Mouse (Mus musculus) CH12.LX (cell line): ENCODE measurements around the gene Phlpp2. TPM values are rescaled to one million over a fixed set of nuclear protein-coding genes. Genes with fewer than 3 reads are reported as not detected.

Experiments used
- DNase-seq: peaks from one replicate; pipeline ENCODE4 v3.0.0-alpha.2; 2013; ENCODE audit errors: extremely low read depth
- H3K27ac ChIP-seq: 2 replicates; pipeline ENCODE4 v1.5.1; 2012; ENCODE audit warnings: low read depth, mild to moderate bottlenecking, control low read depth, moderate library complexity; ENCODE audit not compliant: insufficient read depth
- H3K27me3 ChIP-seq: replicated peaks from 2 replicates; pipeline ENCODE3; 2012; ENCODE audit warnings: inconsistent platforms
- H3K36me3 ChIP-seq, 2 experiments: replicated peaks in 1 of 2; 2 replicates each; pipeline versions ENCODE3 to v1.6.1; 2012; ENCODE audit warnings: inconsistent platforms in 1 of 2, low read length in 1 of 2, mild to moderate bottlenecking in 1 of 2, mixed read lengths in 1 of 2, moderate library complexity in 1 of 2; ENCODE audit not compliant: control insufficient read depth in 1 of 2, insufficient read depth in 1 of 2
- H3K4me1 ChIP-seq, 2 experiments: 2 replicates each; pipeline ENCODE4 v1.6.1; 2012; ENCODE audit warnings: inconsistent platforms in 1 of 2, moderate library complexity in 1 of 2; ENCODE audit not compliant: insufficient read depth in 2 of 2, control insufficient read depth in 1 of 2
- H3K4me2 ChIP-seq: 2 replicates; pipeline ENCODE4 v1.6.1; 2012; ENCODE audit warnings: low read depth, mild to moderate bottlenecking, control low read depth; ENCODE audit not compliant: poor library complexity, insufficient read depth, severe bottlenecking
- H3K4me3 ChIP-seq, 3 experiments: fragments of 150-350 bp in 1 of 3; sonication (generic) in 1 of 3; replicated peaks in 1 of 3; 2 replicates each; pipeline versions ENCODE3 to v1.5.1; 2011 to 2012; ENCODE audit warnings: low read depth in 2 of 3, low read length in 2 of 3, mild to moderate bottlenecking in 2 of 3, moderate library complexity in 2 of 3, control low read depth in 1 of 3, improper control_type of control experiment in 1 of 3, inconsistent platforms in 1 of 3, mixed read lengths in 1 of 3; ENCODE audit not compliant: poor library complexity in 1 of 3
- H3K79me2 ChIP-seq: replicated peaks from 2 replicates; pipeline ENCODE4 v1.6.1; 2012; ENCODE audit warnings: mild to moderate bottlenecking, moderate library complexity; ENCODE audit not compliant: control insufficient read depth, poor library complexity, insufficient read depth, severe bottlenecking; ENCODE audit errors: extremely low read depth
- H3K9ac ChIP-seq: 2 replicates; pipeline ENCODE4 v1.6.1; 2012; ENCODE audit warnings: low read depth, mild to moderate bottlenecking, control low read depth, moderate library complexity; ENCODE audit not compliant: insufficient read depth
- H3K9me3 ChIP-seq: replicated peaks from 2 replicates; pipeline ENCODE3; 2012; ENCODE audit warnings: low read length, inconsistent platforms, mixed read lengths
- BHLHE40 ChIP-seq: IDR thresholded peaks from 2 replicates; pipeline ENCODE4 v1.6.1; 2011; ENCODE audit warnings: mild to moderate bottlenecking, low read depth, low read length, improper control_type of control experiment
- CHD2 ChIP-seq: IDR thresholded peaks from 2 replicates; pipeline ENCODE4 v1.6.1; 2011; ENCODE audit warnings: low read length, improper control_type of control experiment
- ELF1 ChIP-seq: IDR thresholded peaks from 2 replicates; pipeline ENCODE4 v1.6.1; 2014; ENCODE audit warnings: low read depth, mild to moderate bottlenecking, inconsistent platforms, low read length, improper control_type of control experiment
- EP300 ChIP-seq: IDR thresholded peaks from 2 replicates; pipeline ENCODE4 v1.6.1; 2011; ENCODE audit warnings: low read length, improper control_type of control experiment
- GABPA ChIP-seq: IDR thresholded peaks from 2 replicates; pipeline ENCODE4 v1.6.1; 2012; ENCODE audit warnings: low read depth, low read length, improper control_type of control experiment, inconsistent platforms; ENCODE audit not compliant: insufficient replicate concordance
- IRF4 ChIP-seq: IDR thresholded peaks from 2 replicates; pipeline ENCODE4 v1.6.1; 2014; ENCODE audit warnings: low read depth, mild to moderate bottlenecking, inconsistent platforms, low read length, improper control_type of control experiment
- MAX ChIP-seq: IDR thresholded peaks from 2 replicates; pipeline ENCODE4 v1.6.1; 2011; ENCODE audit warnings: low read length, improper control_type of control experiment
- MEF2A ChIP-seq: IDR thresholded peaks from 2 replicates; pipeline ENCODE4 v1.6.1; 2014; ENCODE audit warnings: low read depth, mild to moderate bottlenecking, inconsistent platforms, low read length, improper control_type of control experiment, borderline replicate concordance
- MXI1 ChIP-seq: IDR thresholded peaks from 2 replicates; pipeline ENCODE4 v1.6.1; 2011; ENCODE audit warnings: mild to moderate bottlenecking, low read depth, low read length, improper control_type of control experiment
- MYC ChIP-seq: IDR thresholded peaks from 2 replicates; pipeline ENCODE4 v1.6.1; 2011; ENCODE audit warnings: low read depth, mild to moderate bottlenecking, improper control_type of control experiment, low read length
- NRF1 ChIP-seq: IDR thresholded peaks from 2 replicates; pipeline ENCODE4 v1.6.1; 2014; ENCODE audit warnings: low read depth, mild to moderate bottlenecking, inconsistent platforms, low read length, improper control_type of control experiment, moderate library complexity
- POLR2A ChIP-seq: IDR thresholded peaks from 2 replicates; pipeline ENCODE4 v1.6.1; 2011; ENCODE audit warnings: low read depth, mild to moderate bottlenecking, improper control_type of control experiment, low read length
- POLR2AphosphoS2 ChIP-seq: IDR thresholded peaks from 2 replicates; pipeline ENCODE4 v1.6.1; 2011; ENCODE audit warnings: low read depth, low read length, improper control_type of control experiment
- RAD21 ChIP-seq: IDR thresholded peaks from 2 replicates; pipeline ENCODE4 v1.6.1; 2011; ENCODE audit warnings: low read depth, mild to moderate bottlenecking, low read length, improper control_type of control experiment, moderate library complexity
- RCOR1 ChIP-seq: conservative IDR thresholded peaks from 2 replicates; pipeline ENCODE4 v1.6.1; 2012; ENCODE audit warnings: low read depth, mild to moderate bottlenecking, inconsistent platforms, low read length, improper control_type of control experiment
- TBP ChIP-seq: conservative IDR thresholded peaks from 2 replicates; pipeline ENCODE4 v1.6.1; 2011; ENCODE audit warnings: low read depth, low read length, improper control_type of control experiment
- USF2 ChIP-seq: conservative IDR thresholded peaks from 2 replicates; pipeline ENCODE4 v1.6.1; 2011; ENCODE audit warnings: low read depth, low read length, improper control_type of control experiment
- ZMIZ1 ChIP-seq: IDR thresholded peaks from 2 replicates; pipeline ENCODE4 v1.6.1; 2012; ENCODE audit warnings: low read depth, mild to moderate bottlenecking, inconsistent platforms, low read length, improper control_type of control experiment
- ZNF384 ChIP-seq: IDR thresholded peaks from 2 replicates; pipeline ENCODE4 v1.6.1; 2012; ENCODE audit warnings: low read depth, low read length, improper control_type of control experiment, inconsistent platforms
- dilution Hi-C: fragments of 300-500 bp; cut with MboI; formaldehyde crosslinking; loops from 2 replicates; pipeline ENCODE4 v1.14.3; 2020; ENCODE audit warnings: low sequenced_read_pairs; ENCODE audit not compliant: extremely low pct_unique_long_range_greater_than_20kb, extremely low pct_ligation_motif_present
- in situ Hi-C: fragments of 300-500 bp; cut with MboI; formaldehyde crosslinking; loops from 3 replicates; pipeline ENCODE4 v1.14.3; 2019; ENCODE audit warnings: low sequenced_read_pairs, low pct_ligation_motif_present, low pct_unique_long_range_greater_than_20kb, mixed read lengths
- polyA plus RNA-seq: library from polyadenylated mRNA; unstranded; fragments of >175 nt; gene quantifications from 2 replicates; pipeline ENCODE4 v1.2.1, GENCODE M21; 2012; ENCODE audit warnings: low read depth; ENCODE audit not compliant: insufficient read length
- total RNA-seq, 2 experiments: library from RNA; depleted of rRNA; stranded (reverse); fragments of 300-350 nt in 1 of 2; fragments of >200 nt in 1 of 2; gene quantifications; 2 replicates each; pipeline ENCODE4 v1.2.3; 2012 to 2014

Phlpp2 gene
- total and polyA plus RNA-seq, 3 experiments = 3.1 to 9.2 (median 3.5) TPM

DNA sequence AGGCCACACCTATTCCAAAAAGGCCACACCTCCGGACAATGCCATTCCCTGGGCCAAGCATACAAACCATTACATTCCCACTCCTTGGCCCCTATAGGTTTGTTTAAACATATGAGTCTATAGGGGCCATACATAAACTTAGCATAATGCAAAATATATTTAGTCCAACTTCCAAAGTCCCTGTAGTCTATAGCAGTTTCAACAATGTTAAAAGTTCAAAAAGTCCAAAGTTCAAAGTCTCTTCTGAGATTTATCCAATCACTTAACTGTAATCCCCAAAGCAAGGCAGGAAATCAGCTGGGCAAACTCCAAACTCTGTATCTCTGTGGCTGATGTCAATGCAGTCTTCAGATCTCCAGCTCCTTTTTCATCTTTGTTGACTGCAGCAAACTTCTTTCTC, 20.9 kb downstream of the Phlpp2 start:
- H3K27me3 ChIP-seq = no peaks in the 10 kb centered on the region
- H3K4me3 ChIP-seq = no peak overlapping the region
- no peak overlapping the region for H3K4me2 ChIP-seq
- H3K9ac ChIP-seq = no peak overlapping the region
- 0 out of 4 replicates have a peak, but pooled peaks cover 0 to 3% of the 10 kb centered on the region in 2 experiments for H3K4me1 ChIP-seq
- peaks cover 4% of the 10 kb centered on the region for H3K9me3 ChIP-seq
- H3K27ac ChIP-seq = no peak overlapping the region
- peaks cover 0 to 50% of the 10 kb centered on the region in 2 experiments for H3K36me3 ChIP-seq
- no peak for DNase-seq
- no peaks in the 10 kb centered on the region for H3K79me2 ChIP-seq
- dilution Hi-C loops (no loop called here), in situ Hi-C loops (no loop called here)
- TF ChIP-seq POLR2AphosphoS2 (no peak), RAD21 (no peak), ZMIZ1 (no peak), POLR2A (no peak), MEF2A (no peak), ELF1 (no peak), EP300 (no peak), MXI1 (no peak), IRF4 (no peak), USF2 (no peak), TBP (no peak)

DNA sequence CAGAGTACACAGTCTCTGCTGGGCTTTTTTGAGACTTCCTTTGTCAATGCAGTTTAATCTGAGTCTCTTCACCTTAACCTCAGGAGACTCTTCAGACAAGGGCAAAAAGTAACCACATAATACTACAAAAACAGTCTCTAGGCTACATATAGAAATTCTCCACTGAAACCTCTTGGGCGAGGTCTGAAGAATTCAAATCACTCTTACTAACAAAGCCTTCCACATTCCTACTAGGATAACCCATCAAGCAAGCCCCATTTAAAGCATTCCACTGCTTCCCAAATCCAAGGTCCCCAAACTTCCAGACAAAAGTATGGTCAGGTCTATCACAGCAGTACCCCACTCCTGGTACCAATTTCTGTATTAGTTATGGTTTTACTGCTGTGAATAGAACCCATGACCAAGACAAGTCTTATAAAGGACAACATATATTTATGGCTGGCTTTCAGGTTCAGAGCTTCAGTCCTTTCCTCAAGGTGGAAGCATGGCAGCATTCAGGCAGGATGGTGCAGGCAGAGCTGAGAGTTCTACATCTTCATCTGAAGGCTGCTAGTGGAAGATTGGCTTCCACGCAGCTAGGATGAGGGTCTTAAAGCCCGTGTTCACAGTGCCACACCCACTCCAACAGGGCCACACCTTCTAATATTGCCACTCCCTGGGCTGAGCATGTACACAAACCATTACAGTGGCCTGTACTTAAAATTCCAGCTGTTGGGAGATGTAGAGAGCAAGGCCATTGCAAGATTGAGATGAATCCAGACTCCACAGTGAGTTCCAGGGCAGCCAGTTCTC, 22.6 kb downstream of the Phlpp2 start:
- Histone ChIP-seq H3K4me2 (no peak overlapping the region), H3K4me1 (0 out of 4 replicates have a peak, but pooled peaks cover 2 to 3% of the 10 kb centered on the region in 2 experiments), H3K4me3 (no peak overlapping the region), H3K9ac (no peak overlapping the region), H3K27ac (no peak overlapping the region), H3K79me2 (no peaks in the 10 kb centered on the region), H3K27me3 (no peaks in the 10 kb centered on the region), H3K9me3 (peaks cover 4% of the 10 kb centered on the region), H3K36me3 (peaks cover 4 to 50% of the 10 kb centered on the region in 2 experiments)
- in situ Hi-C loops = no loop called here
- no peak for TF ChIP-seq BHLHE40
- TF ChIP-seq ZNF384 = no peak
- TF ChIP-seq TBP = no peak
- TF ChIP-seq NRF1 = no peak
- TF ChIP-seq CHD2 = no peak
- TF ChIP-seq MAX = no peak
- TF ChIP-seq MYC = no peak
- no peak for TF ChIP-seq ELF1
- TF ChIP-seq ZMIZ1 = no peak
- no peak for TF ChIP-seq GABPA
- TF ChIP-seq RCOR1 = no peak
- no peak for DNase-seq
- dilution Hi-C loops = no loop called here
